Mouse (Mus musculus): ENCODE measurements around the gene Slc38a6.

- TF ChIP-seq CTCF (IDR thresholded peaks at IDR 0.05; ENCODE audit: low read depth, low read length) (no peak), POLR2A (IDR thresholded peaks at IDR 0.05; ENCODE audit: extremely low read depth, insufficient read depth, low read length) (no peak)
Measured at GRCm38 (mm10) chr12:73355084-73355775, 68.7 kb downstream of the Slc38a6 start.

Data from liver, adult 2 months (tissue).